Mouse (Mus musculus) heart, adult 2 months (tissue): ENCODE measurements around the gene Arl2.

Source experiments
- CTCF ChIP-seq: fragments of 200-600 bp; IDR thresholded peaks from 2 replicates; pipeline ENCODE4 v1.8.1; 2022; ENCODE audit warnings: antibody characterized with exemption, mild to moderate bottlenecking, moderate library complexity
- EP300 ChIP-seq: fragments of 200-500 bp; IDR thresholded peaks from 2 replicates; pipeline ENCODE4 v1.6.1; 2011; ENCODE audit warnings: low read depth, low read length, control low read depth; ENCODE audit not compliant: insufficient read depth
- POLR2A ChIP-seq: fragments of 200-500 bp; IDR thresholded peaks from 2 replicates; pipeline ENCODE4 v1.6.1; 2011; ENCODE audit warnings: mild to moderate bottlenecking, low read depth, low read length, control low read depth; ENCODE audit not compliant: insufficient read depth

DNA sequence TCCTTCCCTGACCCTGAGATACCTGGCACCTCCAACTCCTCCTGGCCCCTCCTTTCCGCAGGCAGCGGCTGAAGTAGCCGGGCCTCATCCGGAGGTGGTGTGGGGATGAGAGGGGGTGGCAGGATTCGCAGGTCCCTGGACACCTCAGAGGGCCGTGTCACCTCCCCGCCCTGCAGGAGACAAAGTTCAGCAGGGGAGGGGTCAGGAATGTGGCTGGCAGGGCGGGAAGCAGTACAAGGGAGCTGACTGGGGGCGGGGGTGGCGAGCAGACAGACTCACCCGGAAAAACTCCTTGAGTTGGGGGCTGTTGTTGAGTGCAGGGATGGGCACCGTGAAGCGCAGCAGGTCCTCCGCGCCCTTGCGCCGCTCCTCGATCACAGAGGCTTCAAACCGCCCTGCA lies 19.6 kb downstream of the Arl2 start:
- TF ChIP-seq CTCF (no peak), EP300 (no peak), POLR2A (no peak)
